Mouse (Mus musculus) monocyte, adult 59 days (primary cell): ENCODE results near the gene Zfp442. TPM values are rescaled to one million over a fixed set of nuclear protein-coding genes. Genes with fewer than 3 reads are reported as not detected.

Experiments
- total RNA-seq, 2 experiments: library from RNA; stranded (reverse); gene quantifications; one replicate each; pipeline ENCODE4 v1.2.4; 2023

The Zfp442 gene
- total RNA-seq = 1 to 10 TPM; 2.1 to 3.3 TPM

DNA sequence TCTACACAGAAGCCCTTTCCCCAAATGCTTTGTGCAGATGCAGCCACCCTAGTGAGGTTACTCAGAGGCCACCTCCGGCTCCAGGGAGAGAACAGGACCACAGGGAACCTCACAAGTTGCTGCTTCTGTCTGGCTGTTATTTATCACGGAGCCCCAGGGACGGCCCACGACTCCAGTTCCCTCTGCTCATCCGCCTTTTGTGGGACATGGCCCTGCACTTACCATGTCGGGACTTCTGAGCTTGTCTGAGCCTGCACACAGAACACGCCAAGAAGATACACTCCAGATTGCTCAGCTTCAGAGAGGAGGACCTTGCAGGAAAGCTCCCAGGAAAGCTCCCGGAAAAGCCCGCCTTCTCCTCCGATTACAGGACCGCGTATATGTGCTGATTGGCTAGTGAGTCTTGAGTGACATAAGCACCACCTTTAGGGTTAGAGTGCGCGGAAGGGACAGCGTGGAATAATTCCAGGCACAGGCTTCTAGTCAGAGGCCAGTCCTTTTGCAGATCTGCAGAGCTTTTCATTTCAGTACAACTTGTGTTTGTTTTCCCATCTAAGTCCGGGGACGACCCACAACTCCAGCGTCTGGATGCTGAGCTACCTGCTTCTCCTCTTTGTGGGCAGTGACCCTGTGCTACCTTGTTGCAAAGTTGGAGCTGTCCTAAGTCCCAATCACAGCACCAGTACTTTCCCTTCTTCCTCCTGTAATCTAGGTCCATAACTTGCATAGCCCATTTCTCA is at the start of gene Zfp442:
Gene Zfp442, minus strand, starts transcription at position 307 of the 740 bp plus-strand sequence.

DNA sequence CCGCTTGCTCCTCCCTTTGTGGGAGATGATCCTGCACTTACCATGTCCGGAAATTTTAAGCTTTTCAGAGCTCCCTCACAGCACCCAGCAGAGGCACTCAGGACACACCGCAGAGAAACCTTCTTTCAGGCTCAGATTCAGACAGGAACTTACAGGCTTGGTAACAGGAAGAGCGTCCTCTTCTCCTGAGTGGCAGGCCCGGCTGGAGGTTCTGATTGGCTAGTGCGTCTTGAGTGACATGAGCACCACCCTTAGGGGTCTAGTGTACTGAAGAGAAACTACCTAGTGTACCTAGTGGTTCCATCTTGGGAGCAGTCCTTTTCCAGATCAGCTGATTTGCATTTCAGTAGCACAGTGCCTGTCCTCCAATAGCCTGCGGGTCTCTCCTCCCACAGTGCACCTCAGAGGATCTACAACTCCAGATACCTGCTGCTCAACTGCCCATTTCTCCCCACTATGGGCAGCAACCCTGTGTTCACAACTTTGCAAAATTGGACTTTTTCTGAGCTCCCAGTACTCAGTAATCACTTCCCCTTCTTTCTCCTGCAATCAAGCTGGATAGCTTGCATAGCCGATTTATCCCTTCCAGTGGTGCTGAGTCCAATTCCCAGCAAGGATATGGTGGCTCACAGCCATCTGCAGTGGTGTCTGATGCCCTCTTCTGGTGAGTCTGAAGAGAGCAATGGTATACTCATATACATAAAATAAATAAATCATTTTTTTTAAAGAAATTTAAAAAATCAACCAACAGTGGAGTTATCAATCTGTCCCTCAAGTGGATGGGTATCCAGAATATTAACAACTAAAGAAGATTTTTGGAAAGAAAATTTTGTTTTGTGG is 33.9 kb upstream of the Zfp442 start, which contains the start of gene Zfp345:
Gene Zfp345, minus strand, starts transcription at position 153 of the 840 bp plus-strand sequence.

DNA sequence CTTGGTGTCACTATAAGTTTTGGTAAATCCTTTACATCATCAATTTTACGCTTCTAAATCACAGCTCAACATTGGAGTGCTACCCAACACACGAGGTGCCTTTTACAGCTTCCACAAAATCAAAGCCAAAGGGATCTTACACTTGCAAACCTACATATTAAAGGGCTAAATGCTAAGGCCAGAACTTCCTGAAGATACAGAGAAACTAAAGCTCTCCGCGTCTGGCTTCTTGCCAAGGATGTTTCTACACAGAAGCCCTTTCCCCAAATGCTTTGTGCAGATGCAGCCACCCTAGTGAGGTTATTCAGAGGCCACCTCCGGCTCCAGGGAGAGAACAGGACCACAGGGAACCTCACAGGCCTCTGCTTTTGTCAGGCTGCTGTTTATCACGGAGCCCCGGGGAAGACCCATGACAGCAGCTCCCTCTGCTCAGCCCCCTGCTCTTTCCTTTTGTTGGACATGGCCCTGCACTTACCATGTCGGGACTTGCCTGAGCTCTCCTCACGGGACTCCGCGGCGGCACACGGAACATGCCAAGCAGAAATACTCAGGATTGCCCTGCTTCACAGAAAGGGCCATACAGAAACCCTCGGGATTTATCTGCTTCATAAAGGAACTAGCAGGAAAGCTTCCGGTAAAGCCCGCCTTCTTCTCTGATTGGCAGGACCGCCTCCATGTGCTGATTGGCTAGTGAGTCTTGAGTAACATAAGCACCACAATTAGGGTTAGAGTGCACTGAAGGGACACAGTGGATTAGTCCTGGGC is 89.0 kb downstream of the Zfp442 start, which contains the start of gene 3300002I08Rik:
Gene 3300002I08Rik, minus strand, starts transcription at position 653 of the 765 bp plus-strand sequence.

Other genes with a start within 250 kb of the Zfp442 start
- 1 to 10 TPM; 4.3 to 5.5 TPM for gene Zfp937, start 233.4 kb downstream of the Zfp442 start, total RNA-seq
- 10 to 100 TPM; 16.7 to 16.8 TPM for gene Gm21994, start 195.9 kb downstream of the Zfp442 start, total RNA-seq
- gene Gm14124, start 194.0 kb downstream of the Zfp442 start, total RNA-seq = under 1 TPM in 1 of 2 experiments, not detected in 1; 0.18 TPM
- gene Gm10130, start 127.8 kb downstream of the Zfp442 start, total RNA-seq = 10 to 100 TPM in 1 of 2 experiments, 1 to 10 TPM in 1; 8.8 to 10.4 TPM
- 1 to 10 TPM; 3.8 to 4.2 TPM for gene 3300002I08Rik, start 88.7 kb downstream of the Zfp442 start, total RNA-seq
- under 1 TPM in 1 of 2 experiments, not detected in 1; 0.36 TPM for gene Zfp345, start 33.6 kb upstream of the Zfp442 start, total RNA-seq
- 1 to 10 TPM; 1.1 to 1.7 TPM for gene Cst7, start 118.9 kb upstream of the Zfp442 start, total RNA-seq
- 10 to 100 TPM; 27.0 to 28.8 TPM for gene Apmap, start 157.1 kb upstream of the Zfp442 start, total RNA-seq
- 10 to 100 TPM; 28.1 to 37.7 TPM for gene Acss1, start 217.0 kb upstream of the Zfp442 start, total RNA-seq
- gene Vsx1, start 237.9 kb upstream of the Zfp442 start, total RNA-seq = not detected